ENCODE assay signal across 17 mouse cellular contexts in the genomic region with DNA sequence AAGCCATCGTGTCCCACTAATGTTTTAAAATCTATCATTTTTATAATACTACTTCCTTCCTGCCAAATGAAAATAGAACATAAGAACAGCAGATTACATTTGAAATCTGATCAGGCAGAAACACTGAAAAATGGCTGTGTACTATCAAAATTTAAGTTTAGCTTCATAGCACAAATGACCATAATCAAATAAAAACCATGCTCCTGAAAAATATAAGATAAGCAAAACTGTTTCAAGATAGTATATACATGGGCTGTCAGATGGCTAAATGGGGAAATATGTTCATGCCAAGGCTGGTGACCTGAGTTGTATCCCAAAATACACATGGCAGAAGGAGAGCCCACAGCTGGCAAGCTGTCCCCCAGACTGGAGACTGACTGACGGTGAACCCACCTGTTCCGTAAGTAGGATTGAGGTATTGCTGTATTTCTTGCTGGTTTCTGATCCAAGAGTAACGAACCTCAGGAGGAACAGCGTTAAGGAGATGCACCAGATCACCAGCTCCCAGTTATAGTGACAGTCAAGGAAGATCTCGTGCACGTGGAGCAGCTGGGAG.
DNase-seq lines count a peak whose midpoint lies in the region; ATAC-seq lines count a peak whose summit lies in the region.
"Had no signal": no experiment of that assay in that cellular context is flagged by ENCODE, and none has a peak within 500 bp of the region (broad histone marks: within the 10 kb centered on the region; RNA-seq: fewer than 3 reads in every experiment).

No protein-coding gene starts in this region.

- ATAC-seq in inflammation-experienced regulatory T-cells, adult 6 months: no peak
- ATAC-seq: activated CD4-positive, CD25-positive, alpha-beta regulatory T cell, adult 4 months; forebrain, embryonic 15.5 days; hindbrain, embryonic 16.5 days; intestine, embryonic 15.5 days; Patski had no signal

- intact Hi-C loops in heart, postnatal 14 days (cut with DNase I): loop anchor here (5.0 kb wide), 3 partner anchors 63 to 1243 kb away; a partner anchor contains a TSS
- intact Hi-C loops in heart, postnatal 10 days (cut with DNase I): no loop called here
- intact Hi-C loops in heart, postnatal 25 days (cut with DNase I): loop anchor here (5.0 kb wide), 1 partner anchor 43 kb away; no protein-coding TSS in a partner anchor

- peak; percentile 91 for DNase-seq in heart, adult 11 months
- no peak for DNase-seq in heart, postnatal 14 days
- DNase-seq in heart, postnatal 10 days: peak; percentile 17 to 24
- DNase-seq in heart, postnatal 25 days (ENCODE audit: low spot score): no peak
- peak; percentile 63 for DNase-seq in gastrocnemius, postnatal 25 days
- no peak for DNase-seq in adrenal gland, postnatal 10 days
- DNase-seq: adrenal gland, postnatal 25 days; cerebellum, adult 2 months; cerebellum, postnatal 10 days; embryo, embryonic 11 days; kidney, adult 18-20 months had no signal

Comparison
In these comparisons a context has a peak if more than half of its experiments do, and no peak if none do; other contexts are left out.
1. DNase-seq: peak in heart, adult 11 months (single experiment), heart, postnatal 10 days (2 of 2) and gastrocnemius, postnatal 25 days (single experiment); none in heart, postnatal 14 days (0 of 2), heart, postnatal 25 days (single experiment) and adrenal gland, postnatal 10 days (single experiment).